Mouse (Mus musculus): Measurements from ENCODE around the gene Dlgap4. TPM values are rescaled to one million over a fixed set of nuclear protein-coding genes. Genes with fewer than 3 reads are reported as not detected.
A peak's percentile ranks its signal among the peaks of the same experiment; 100 is the strongest.
"Not testable (repeated sequence)": the region's sequence is repeated elsewhere in the genome, so short reads cannot be mapped to it uniquely, and the experiment has no call there.

Gene Dlgap4
- total RNA-seq, 2 experiments from 2014 or later: 33.5 to 42.8 TPM

DNA sequence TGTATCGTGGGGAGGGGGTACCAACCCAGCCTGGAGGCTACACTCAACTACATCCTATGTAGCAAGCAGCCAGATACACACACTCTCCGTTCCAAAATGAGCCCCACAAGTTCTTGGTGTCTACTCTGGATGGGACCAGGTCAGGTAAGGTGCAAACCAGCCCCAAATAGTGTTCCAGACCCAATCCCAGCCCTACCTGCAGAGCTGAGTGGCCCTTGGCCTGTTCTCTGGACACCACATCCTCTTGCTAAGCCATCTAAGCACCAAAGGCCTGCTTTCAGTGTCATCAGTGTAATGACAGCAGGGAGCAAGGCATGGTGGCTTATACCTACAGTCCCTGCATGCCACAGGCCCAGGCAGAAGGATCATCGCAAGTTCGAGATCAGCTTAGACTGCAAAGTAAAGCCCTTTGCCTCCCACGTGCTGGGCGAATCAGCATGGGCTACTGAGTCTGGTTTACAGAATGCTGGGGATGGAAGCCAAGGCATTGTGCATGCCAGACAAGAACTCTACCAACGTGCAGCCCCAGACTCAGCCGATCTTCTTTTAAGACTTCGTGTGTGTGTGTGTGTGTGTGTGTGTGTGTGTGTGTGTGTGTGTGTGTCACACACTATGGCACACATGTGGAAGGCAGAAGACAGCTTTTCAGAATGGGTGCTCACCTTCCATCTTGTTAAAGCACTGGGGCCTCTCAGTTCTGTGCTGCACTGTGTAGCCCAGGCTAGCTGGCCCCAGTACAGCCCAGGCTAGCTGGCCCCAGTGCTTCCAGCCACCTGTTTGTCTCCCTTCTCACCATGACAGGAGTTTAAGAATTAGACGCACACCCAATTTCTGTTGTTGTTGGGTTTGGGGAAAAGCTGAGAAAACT is 169.2 kb downstream of the Dlgap4 start:
- no peak for DNase-seq
- intact Hi-C loops (cut with DNase I): no loop called here

DNA sequence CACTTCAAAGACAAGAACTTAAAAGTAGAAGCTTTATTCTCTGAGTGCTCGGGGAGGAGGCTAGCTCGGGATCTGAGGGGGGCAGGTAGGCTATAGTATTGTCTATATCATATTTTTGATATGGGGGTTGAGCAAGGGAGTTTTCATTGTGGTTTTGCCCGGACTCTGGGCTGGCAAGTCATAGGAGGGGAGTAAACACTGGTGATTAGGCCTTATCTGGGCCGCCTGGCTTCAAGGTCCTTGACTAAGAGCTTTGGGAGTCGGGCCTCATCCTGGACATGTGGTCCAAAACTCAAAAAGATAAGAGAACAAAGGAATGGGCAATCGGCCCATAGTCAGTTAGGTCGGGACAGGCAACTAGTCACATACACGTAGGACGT is 169.8 kb downstream of the Dlgap4 start:
- peak in 1 of 2 experiments; percentile 16 for DNase-seq

DNA sequence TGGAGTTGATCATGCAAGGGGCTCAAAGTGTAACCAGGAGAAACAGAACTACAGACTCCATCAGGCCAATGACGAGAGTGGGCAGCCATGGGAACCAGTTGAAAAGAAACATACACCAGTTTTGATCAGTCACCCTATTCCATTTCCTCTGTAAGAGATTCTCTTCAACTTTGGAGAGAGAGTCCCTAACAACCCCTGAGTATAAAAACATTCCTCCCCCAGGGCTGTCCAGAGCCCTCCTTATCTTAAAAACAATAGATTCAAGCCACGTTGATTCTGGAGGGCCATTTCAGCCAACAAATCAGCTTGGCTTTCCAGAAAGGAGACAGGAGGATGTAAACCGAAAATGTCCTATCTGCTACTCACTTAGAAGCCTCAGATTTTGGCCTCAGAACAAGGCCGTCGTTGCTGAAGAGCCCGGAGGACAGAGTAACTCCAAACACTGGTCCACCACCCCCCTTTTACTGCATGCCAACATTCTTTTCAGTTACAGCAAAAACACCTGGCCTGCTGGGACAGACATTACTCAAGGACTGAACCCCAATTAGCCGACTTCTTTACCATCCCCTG is 170.6 kb downstream of the Dlgap4 start:
- DNase-seq: no peak
- intact Hi-C loops (cut with DNase I): no loop called here

More for the DNA sequence above, 169.8 kb downstream of the Dlgap4 start:
- intact Hi-C loops (cut with DNase I): no loop called here

DNA sequence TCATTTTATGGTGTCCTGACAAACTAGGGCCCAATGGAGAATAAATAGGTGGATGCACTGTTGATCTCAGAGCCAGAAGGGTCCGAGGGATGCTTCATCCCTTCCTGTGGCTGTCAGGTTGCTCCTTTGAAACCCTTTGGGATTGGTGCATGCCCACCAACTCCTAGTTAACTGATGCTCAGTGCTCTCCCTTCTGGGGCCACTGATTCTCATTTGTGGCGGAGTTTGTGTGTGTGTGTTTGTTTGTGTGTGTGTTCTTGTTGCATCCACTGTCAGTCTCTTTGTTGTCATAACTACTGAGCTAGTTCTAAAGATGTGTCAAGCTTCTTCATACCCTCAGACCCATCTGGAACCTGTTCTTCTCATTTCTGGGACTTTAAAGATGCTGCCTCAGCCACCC is 171.4 kb downstream of the Dlgap4 start:
- no peak for DNase-seq
- intact Hi-C loops (cut with DNase I): no loop called here

DNA sequence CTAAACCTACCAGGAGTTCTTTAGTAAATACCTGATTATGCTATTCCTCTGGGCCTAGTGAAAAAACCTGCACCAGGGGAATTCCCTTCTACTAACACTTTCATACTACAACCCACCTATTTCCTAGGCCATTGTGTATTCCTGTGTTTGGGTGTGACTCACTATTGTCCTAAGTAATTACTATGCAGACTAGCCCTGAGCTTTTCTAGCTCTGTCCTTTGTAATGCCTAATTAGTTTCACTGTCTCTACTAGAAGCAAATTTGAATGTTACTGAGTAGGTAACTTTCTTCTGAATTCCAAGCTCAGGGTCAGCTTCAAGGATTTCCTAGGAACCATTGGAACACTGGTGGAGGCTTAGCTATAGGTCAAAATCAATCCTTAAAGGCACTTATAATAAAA is 172.9 kb downstream of the Dlgap4 start:
- intact Hi-C loops (cut with DNase I); DNase-seq: not testable (repeated sequence)

DNA sequence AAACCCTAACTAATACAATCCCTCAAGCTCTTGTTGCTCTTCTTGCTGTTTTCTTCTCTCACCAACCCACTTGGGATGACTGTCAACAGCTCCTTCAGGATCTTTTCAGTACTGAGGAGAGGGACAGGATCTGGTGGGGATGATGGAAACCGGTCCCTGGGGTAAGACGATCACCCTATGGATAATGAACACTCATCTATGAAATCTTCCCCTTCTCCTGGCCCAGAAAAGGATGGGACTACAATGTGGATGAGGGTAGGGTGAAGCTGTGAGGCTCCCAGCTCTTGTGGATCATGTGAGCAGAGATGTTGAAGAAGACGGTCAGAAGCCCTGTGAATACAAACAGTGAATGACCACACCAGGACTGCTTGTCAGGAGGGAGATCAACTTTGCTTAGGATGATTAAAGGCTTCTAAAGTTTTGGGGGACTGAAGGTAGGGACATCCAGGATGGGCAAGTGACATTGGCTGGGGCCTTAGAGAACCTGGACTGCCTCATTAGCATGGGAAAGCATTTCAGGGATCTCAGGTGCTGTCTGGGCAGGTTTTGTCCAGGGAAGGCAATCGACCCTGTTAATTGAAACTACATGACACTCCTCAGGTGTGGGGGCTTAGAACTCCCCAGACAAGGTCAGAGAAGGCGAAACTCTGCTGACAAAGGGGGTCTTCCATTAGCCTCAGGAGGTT is 173.7 kb downstream of the Dlgap4 start:
- intact Hi-C loops (cut with DNase I): no loop called here

DNA sequence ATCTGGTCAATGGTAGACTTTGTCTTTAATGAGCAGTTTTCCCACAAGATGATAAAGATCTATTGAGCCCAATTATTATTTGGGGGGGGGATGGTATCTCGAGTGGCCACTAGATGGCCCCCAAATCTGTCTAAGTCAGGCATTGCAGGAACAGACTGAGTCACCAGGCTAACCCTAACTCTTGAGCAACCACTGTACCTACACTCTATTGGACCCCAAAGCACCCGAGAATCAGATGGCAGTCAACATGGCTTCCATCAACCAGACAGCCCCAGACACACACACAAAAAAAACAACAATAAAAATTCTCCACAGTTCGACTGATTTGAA is 174.2 kb downstream of the Dlgap4 start:
- intact Hi-C loops (cut with DNase I): no loop called here
- DNase-seq: no peak

More for the DNA sequence above, 173.7 kb downstream of the Dlgap4 start:
- no peak for DNase-seq

DNA sequence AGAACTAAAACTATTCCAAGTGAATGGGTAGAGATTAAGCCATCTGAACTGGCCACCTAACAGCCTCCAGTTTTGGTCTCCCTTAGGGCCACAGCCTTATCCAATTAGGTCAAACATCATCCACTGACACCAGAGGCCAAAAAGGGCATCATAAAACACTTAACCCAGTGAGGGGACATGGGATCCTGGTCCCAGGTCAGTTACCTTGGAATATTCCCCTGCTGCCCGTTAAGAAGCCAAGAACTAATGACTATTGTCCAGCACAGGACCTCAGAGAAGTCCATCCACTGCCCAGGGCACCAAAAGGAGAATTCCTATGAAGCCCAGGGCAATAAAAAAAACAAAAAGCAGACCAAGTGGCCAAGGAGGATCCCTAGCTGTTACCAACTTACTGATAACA is 175.3 kb downstream of the Dlgap4 start:
- DNase-seq: no peak
- intact Hi-C loops (cut with DNase I): no loop called here

DNA sequence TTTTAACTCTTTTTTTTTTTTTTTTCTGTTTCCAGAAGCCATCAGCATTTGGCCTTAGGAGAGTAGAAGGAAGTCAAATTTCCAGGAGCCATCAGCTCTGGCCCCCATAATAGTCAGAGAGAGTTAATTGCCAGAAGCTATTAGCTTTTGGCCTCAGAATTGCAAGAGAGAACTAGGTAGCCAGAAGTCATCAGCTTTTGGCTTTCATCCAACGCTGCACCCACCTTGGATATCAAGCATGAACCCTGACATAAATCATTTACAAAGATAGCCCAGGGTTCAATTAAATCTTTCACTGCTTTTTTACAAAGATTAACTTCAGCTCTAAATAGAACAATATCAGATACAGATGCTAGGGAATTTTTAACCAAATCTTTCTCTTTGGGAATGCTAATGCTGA is 185.0 kb downstream of the Dlgap4 start:
- DNase-seq: no peak
- intact Hi-C loops (cut with DNase I): no loop called here

DNA sequence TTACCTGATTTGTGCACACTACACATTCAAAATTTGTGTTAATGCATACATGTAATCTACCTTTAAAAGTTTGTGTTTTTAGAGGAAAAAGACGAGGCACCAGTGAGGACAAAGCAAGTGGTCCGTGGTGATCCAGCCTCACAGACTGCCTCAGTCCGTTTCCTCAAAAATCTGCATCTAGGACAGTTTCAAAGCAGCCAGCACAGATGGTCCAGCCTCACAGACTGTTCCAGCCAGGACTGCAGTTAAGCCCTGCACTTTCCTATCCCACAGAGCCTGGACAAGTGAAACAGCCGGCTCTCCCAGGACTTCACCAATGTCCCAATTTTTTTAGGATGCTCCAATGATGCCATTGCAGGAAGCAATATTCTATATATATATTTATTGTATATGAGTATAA is 187.5 kb downstream of the Dlgap4 start:
- DNase-seq: no peak
- intact Hi-C loops (cut with DNase I): no loop called here

DNA sequence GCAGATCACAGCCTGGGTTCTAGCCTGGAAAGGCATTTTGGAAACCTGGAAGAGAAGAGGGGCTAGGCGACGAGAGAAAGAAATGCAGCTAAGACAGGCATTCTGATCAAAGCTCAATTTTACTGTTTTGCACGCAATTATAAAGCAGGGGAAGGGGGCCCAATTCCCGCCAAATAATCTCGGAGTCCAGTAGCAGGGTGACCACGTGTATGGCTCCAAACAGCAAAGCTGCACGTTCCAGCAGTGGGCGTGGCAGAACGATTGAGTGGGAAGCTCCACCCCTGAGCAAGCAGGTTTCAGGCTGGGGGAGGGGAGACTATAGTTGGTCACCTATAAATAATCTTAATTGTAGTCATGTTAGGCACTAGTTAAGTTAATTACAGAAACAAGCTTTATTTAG is 188.6 kb downstream of the Dlgap4 start:
- intact Hi-C loops (cut with DNase I); DNase-seq: not testable (repeated sequence)

DNA sequence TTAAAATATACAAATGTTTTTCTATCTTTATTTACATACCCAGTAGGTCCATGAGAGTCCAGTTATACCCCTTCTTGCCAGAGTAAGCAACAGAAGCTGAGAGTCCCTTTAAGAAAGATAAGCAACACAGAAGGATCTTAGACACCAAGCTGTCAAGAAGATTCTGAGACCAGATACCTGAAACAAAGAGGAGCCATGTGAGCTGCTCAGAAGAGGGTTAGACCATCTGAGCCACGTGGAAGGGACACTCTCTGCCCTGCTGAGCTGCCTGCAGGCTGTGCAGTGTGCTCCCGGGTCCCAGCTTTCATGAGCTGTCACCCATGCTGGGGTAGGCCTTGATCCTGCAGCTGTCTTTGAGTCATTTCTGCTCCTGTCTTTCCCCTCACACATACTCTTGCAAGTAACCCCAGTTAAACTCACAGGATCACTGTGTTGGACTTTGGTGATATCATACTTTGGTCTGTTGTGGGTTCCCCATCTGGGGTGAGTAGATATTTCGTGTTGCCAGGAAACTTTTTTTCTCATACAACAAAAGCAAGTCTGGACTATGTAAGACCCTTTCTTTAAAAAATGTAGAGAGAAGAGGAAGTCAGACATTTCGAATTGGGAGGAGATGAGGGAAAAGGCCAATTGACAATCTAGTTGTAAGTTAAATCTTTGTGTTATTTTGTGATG is 190.3 kb downstream of the Dlgap4 start:
- intact Hi-C loops (cut with DNase I): no loop called here

DNA sequence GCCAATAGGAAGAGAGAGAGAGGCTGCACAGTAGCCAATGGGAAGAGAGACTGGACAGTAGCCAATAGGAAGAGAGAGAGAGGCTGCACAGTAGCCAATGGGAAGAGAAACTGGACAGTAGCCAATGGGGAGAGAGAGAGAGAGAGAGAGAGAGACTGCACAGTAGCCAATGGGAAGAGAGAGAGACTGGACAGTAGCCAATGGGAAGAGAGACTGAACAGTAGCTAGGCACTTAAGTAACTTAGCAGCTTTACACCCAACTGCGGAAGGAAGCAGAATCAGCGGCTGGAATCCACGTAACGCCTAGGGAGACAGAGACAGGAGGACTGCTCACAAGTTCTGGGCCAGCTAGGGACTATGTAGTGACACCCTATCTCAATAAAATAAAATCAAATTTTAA is 191.1 kb downstream of the Dlgap4 start:
- no peak for DNase-seq
- intact Hi-C loops (cut with DNase I): no loop called here

More for the DNA sequence above, 190.3 kb downstream of the Dlgap4 start:
- no peak for DNase-seq

DNA sequence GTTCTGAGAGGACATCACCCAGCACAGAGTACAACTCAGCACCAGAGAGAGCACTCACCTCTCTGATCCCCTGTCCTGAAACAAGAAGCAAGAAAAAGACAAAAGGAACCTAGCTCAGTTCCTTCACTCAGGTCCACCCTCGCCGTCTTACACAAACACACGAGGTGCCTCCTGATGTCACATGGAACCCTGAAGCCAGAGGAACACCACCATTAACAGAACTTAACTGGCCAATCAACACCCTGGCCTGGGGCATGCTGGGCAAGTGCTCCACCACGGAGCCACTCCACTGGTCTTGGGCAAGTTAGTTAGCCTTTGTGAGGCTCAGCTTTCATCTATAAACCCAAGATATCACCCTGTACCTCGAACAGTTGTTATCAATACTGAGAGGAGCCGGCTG is 193.4 kb downstream of the Dlgap4 start:
- no peak for DNase-seq
- intact Hi-C loops (cut with DNase I): loop anchor here (5.0 kb wide), 2 partner anchors 190 to 290 kb away; no protein-coding TSS in a partner anchor

DNA sequence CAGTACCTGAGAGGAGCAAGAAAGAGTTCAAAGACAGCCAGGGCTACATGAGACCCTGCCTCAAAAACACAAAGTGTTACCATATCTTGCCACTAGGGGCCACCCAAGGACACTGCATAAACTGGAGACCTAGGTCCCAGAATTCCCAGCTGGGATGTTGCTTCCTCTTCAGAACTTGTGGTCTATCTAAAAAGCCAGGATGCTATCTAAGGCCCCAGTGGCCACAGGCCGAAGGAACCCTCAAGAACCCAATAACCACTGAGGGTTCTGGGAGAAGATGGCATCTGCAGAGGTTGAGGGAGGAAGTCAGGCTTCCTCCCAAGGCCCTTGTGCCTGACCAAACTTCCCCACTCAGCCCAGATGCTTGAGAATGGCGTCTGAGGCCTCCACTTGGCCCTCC is 196.1 kb downstream of the Dlgap4 start:
- intact Hi-C loops (cut with DNase I): loop anchor here (1.0 to 5.0 kb wide), 3 partner anchors 47 to 288 kb away; no protein-coding TSS in a partner anchor

DNA sequence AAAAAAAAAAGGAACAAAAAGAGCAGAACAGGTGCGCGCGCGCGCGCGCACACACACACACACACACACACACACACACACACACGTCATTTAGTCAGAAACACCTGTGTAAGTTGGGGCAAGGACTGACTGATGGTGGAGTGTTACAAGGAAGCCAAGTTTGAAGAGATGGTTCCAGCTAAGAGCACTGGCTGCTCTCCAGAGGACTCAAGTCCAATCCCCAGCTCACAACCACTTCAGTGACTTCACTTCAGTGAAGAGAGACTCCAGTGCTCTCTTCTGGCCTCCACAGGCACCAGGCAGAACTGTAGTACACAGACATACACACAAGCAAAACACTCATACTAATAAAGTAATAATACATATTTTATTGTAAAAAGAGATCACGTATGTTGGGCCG is 197.2 kb downstream of the Dlgap4 start:
- DNase-seq: no peak
- intact Hi-C loops (cut with DNase I): no loop called here

More for the DNA sequence above, 196.1 kb downstream of the Dlgap4 start:
- peak; percentile 64 to 79 for DNase-seq

DNA sequence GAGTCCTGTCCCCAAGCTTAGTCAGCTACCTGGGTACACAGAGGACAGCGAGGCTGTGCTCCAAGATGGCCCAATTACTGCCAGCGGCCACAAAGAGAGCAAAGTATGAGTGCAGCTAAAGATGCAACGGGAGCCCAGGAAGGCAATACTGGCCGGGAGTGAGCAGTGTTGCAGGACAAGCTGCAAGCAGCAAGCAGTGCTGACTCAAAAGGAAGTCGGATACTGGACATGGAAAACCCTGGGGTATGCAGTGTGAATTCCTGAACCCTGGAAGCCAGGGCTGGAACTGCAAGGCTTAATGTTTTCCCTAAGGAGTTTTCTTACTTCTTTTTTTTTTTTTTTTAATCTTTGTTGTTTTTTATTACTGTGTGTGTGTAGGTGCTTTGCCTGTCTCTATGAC is 198.1 kb downstream of the Dlgap4 start:
- intact Hi-C loops (cut with DNase I): no loop called here
- no peak for DNase-seq
